Mouse (Mus musculus): ENCODE results near the gene Cdc42ep4. TPM values are rescaled to one million over a fixed set of nuclear protein-coding genes. Genes with fewer than 3 reads are reported as not detected.

The Cdc42ep4 gene
- polyA plus RNA-seq, 1 experiment from 2014 or later: 59.7 TPM

- H3K4me2 ChIP-seq (ENCODE audit: low read depth, low read length): no peak overlapping the region
Observed at GRCm38 (mm10) chr11:113779680-113780041, 28.0 kb upstream of the Cdc42ep4 start.

GRCm38 (mm10) chr11:113778733-113779679, 27.3 kb upstream of the Cdc42ep4 start:
- Histone ChIP-seq H3K36me3 (ENCODE audit: control insufficient read depth, insufficient read depth, low read length) (no peaks in the 10 kb centered on the region), H3K27ac (ENCODE audit: low read length) (peak overlapping the region; percentile 76), H3K9ac (ENCODE audit: low read length) (no peak overlapping the region), H3K4me2 (ENCODE audit: low read depth, low read length) (no peak overlapping the region), H3K9me3 (replicated peaks; ENCODE audit: control insufficient read depth, low read length) (no peaks in the 10 kb centered on the region), H3K27me3 (ENCODE audit: control insufficient read depth, insufficient read depth, low read length) (no peaks in the 10 kb centered on the region), H3K4me3 (replicated peaks; ENCODE audit: low read length) (no peak overlapping the region), H3K4me1 (ENCODE audit: control insufficient read depth, insufficient read depth, low read length) (peaks cover 39% of the 10 kb centered on the region)
- 40% methylated on average over 20 of the region's 20 CpGs for WGBS
- 0 out of 2 replicates have a peak, but pooled peaks have one; percentile 30 for ATAC-seq (ENCODE audit: insufficient read depth, low FRiP score)

More at GRCm38 (mm10) chr11:113779680-113780041, 28.0 kb upstream of the Cdc42ep4 start:
- Histone ChIP-seq H3K9ac (ENCODE audit: low read length) (no peak overlapping the region), H3K4me1 (ENCODE audit: control insufficient read depth, insufficient read depth, low read length) (peaks cover 41% of the 10 kb centered on the region), H3K4me3 (replicated peaks; ENCODE audit: low read length) (no peak overlapping the region), H3K27ac (ENCODE audit: low read length) (peak overlapping the region; percentile 76; the same call in 1 of the 2 replicates), H3K27me3 (ENCODE audit: control insufficient read depth, insufficient read depth, low read length) (no peaks in the 10 kb centered on the region), H3K9me3 (replicated peaks; ENCODE audit: control insufficient read depth, low read length) (no peaks in the 10 kb centered on the region), H3K36me3 (ENCODE audit: control insufficient read depth, insufficient read depth, low read length) (no peaks in the 10 kb centered on the region)
- WGBS: 32% methylated on average over 6 of the region's 6 CpGs
- no peak for ATAC-seq (ENCODE audit: insufficient read depth, low FRiP score)

GRCm38 (mm10) chr11:113777878-113778464, 26.3 kb upstream of the Cdc42ep4 start:
- WGBS: 34% methylated on average over 8 of the region's 8 CpGs
- ATAC-seq (ENCODE audit: insufficient read depth, low FRiP score): peak; percentile 66; the same call in 1 of the 2 replicates
- H3K27me3 ChIP-seq (ENCODE audit: control insufficient read depth, insufficient read depth, low read length): no peaks in the 10 kb centered on the region
- H3K9me3 ChIP-seq (replicated peaks; ENCODE audit: control insufficient read depth, low read length): no peaks in the 10 kb centered on the region
- peaks cover 39% of the 10 kb centered on the region for H3K4me1 ChIP-seq (ENCODE audit: control insufficient read depth, insufficient read depth, low read length)
- H3K9ac ChIP-seq (ENCODE audit: low read length): no peak overlapping the region; the same call in 1 of the 2 replicates
- no peak overlapping the region for H3K4me3 ChIP-seq (replicated peaks; ENCODE audit: low read length)
- peak overlapping the region; percentile 30 for H3K4me2 ChIP-seq (ENCODE audit: low read depth, low read length)
- H3K36me3 ChIP-seq (ENCODE audit: control insufficient read depth, insufficient read depth, low read length): no peaks in the 10 kb centered on the region
- peak overlapping the region; percentile 66; the same call in 1 of the 2 replicates for H3K27ac ChIP-seq (ENCODE audit: low read length)

GRCm38 (mm10) chr11:113776851-113777511, 25.3 kb upstream of the Cdc42ep4 start:
- 74% methylated on average over 14 of the region's 14 CpGs for WGBS
- Histone ChIP-seq H3K4me2 (ENCODE audit: low read depth, low read length) (no peak overlapping the region), H3K9me3 (replicated peaks; ENCODE audit: control insufficient read depth, low read length) (no peaks in the 10 kb centered on the region), H3K4me3 (replicated peaks; ENCODE audit: low read length) (no peak overlapping the region), H3K27ac (ENCODE audit: low read length) (peak overlapping the region; percentile 44), H3K27me3 (ENCODE audit: control insufficient read depth, insufficient read depth, low read length) (no peaks in the 10 kb centered on the region), H3K9ac (ENCODE audit: low read length) (no peak overlapping the region), H3K36me3 (ENCODE audit: control insufficient read depth, insufficient read depth, low read length) (no peaks in the 10 kb centered on the region), H3K4me1 (ENCODE audit: control insufficient read depth, insufficient read depth, low read length) (peaks cover 34% of the 10 kb centered on the region)
- no peak; the same call in 1 of the 2 replicates for ATAC-seq (ENCODE audit: insufficient read depth, low FRiP score)

GRCm38 (mm10) chr11:113774773-113775172, 23.1 kb upstream of the Cdc42ep4 start:
- H3K4me1 ChIP-seq (ENCODE audit: control insufficient read depth, insufficient read depth, low read length): peaks cover 31% of the 10 kb centered on the region
- no peaks in the 10 kb centered on the region for H3K36me3 ChIP-seq (ENCODE audit: control insufficient read depth, insufficient read depth, low read length)
- ATAC-seq (ENCODE audit: insufficient read depth, low FRiP score): no peak
- no peak overlapping the region for H3K27ac ChIP-seq (ENCODE audit: low read length)
- H3K4me2 ChIP-seq (ENCODE audit: low read depth, low read length): no peak overlapping the region
- H3K4me3 ChIP-seq (replicated peaks; ENCODE audit: low read length): no peak overlapping the region
- no peaks in the 10 kb centered on the region for H3K9me3 ChIP-seq (replicated peaks; ENCODE audit: control insufficient read depth, low read length)
- H3K9ac ChIP-seq (ENCODE audit: low read length): no peak overlapping the region
- H3K27me3 ChIP-seq (ENCODE audit: control insufficient read depth, insufficient read depth, low read length): no peaks in the 10 kb centered on the region
- 88% methylated on average over 3 of the region's 3 CpGs for WGBS

- ATAC-seq (ENCODE audit: insufficient read depth, low FRiP score): no peak
- no peaks in the 10 kb centered on the region for H3K27me3 ChIP-seq (ENCODE audit: control insufficient read depth, insufficient read depth, low read length)
- peaks cover 17% of the 10 kb centered on the region for H3K4me1 ChIP-seq (ENCODE audit: control insufficient read depth, insufficient read depth, low read length)
- H3K9ac ChIP-seq (ENCODE audit: low read length): no peak overlapping the region
- H3K36me3 ChIP-seq (ENCODE audit: control insufficient read depth, insufficient read depth, low read length): no peaks in the 10 kb centered on the region
- H3K4me2 ChIP-seq (ENCODE audit: low read depth, low read length): no peak overlapping the region
- H3K9me3 ChIP-seq (replicated peaks; ENCODE audit: control insufficient read depth, low read length): no peaks in the 10 kb centered on the region
- no peak overlapping the region for H3K4me3 ChIP-seq (replicated peaks; ENCODE audit: low read length)
- H3K27ac ChIP-seq (ENCODE audit: low read length): no peak overlapping the region
- 85% methylated on average over 5 of the region's 5 CpGs for WGBS
Observed at GRCm38 (mm10) chr11:113773191-113773590, 21.5 kb upstream of the Cdc42ep4 start.

GRCm38 (mm10) chr11:113771187-113771586, 19.5 kb upstream of the Cdc42ep4 start:
- no peak for ATAC-seq (ENCODE audit: insufficient read depth, low FRiP score)
- Histone ChIP-seq H3K36me3 (ENCODE audit: control insufficient read depth, insufficient read depth, low read length) (no peaks in the 10 kb centered on the region), H3K4me1 (ENCODE audit: control insufficient read depth, insufficient read depth, low read length) (peaks cover 13% of the 10 kb centered on the region), H3K4me3 (replicated peaks; ENCODE audit: low read length) (no peak overlapping the region), H3K9ac (ENCODE audit: low read length) (no peak overlapping the region), H3K27ac (ENCODE audit: low read length) (no peak overlapping the region), H3K4me2 (ENCODE audit: low read depth, low read length) (no peak overlapping the region), H3K27me3 (ENCODE audit: control insufficient read depth, insufficient read depth, low read length) (no peaks in the 10 kb centered on the region), H3K9me3 (replicated peaks; ENCODE audit: control insufficient read depth, low read length) (no peaks in the 10 kb centered on the region)
- WGBS: 83% methylated on average over 13 of the region's 13 CpGs

GRCm38 (mm10) chr11:113768356-113768755, 16.7 kb upstream of the Cdc42ep4 start:
- Histone ChIP-seq H3K27ac (ENCODE audit: low read length) (no peak overlapping the region), H3K9me3 (replicated peaks; ENCODE audit: control insufficient read depth, low read length) (no peaks in the 10 kb centered on the region), H3K36me3 (ENCODE audit: control insufficient read depth, insufficient read depth, low read length) (no peaks in the 10 kb centered on the region), H3K27me3 (ENCODE audit: control insufficient read depth, insufficient read depth, low read length) (no peaks in the 10 kb centered on the region), H3K4me1 (ENCODE audit: control insufficient read depth, insufficient read depth, low read length) (peaks cover 24% of the 10 kb centered on the region), H3K9ac (ENCODE audit: low read length) (no peak overlapping the region), H3K4me3 (replicated peaks; ENCODE audit: low read length) (no peak overlapping the region), H3K4me2 (ENCODE audit: low read depth, low read length) (no peak overlapping the region)
- WGBS: 68% methylated on average over 3 of the region's 3 CpGs
- no peak for ATAC-seq (ENCODE audit: insufficient read depth, low FRiP score)
